Mouse (Mus musculus): ENCODE measurements around the gene Zan. TPM values are rescaled to one million over a fixed set of nuclear protein-coding genes. Genes with fewer than 3 reads are reported as not detected.

The Zan gene
- polyA plus RNA-seq, 1 experiment: not detected

- WGBS: under 1% methylated on average over 44 of the region's 44 CpGs
- peak within 1 kb of the TSS; percentile 12; the same call in 1 of the 2 replicates for H3K27ac ChIP-seq (ENCODE audit: control insufficient read depth, insufficient read depth, low read depth, low read length, poor library complexity)
- TF ChIP-seq CTCF (IDR thresholded peaks at IDR 0.05; ENCODE audit: control insufficient read depth, insufficient read depth, low read length): peak; percentile 72; the same call in 1 of the 2 replicates
- no peak; the same call in 1 of the 2 replicates for TF ChIP-seq POLR2A (IDR thresholded peaks at IDR 0.05; ENCODE audit: borderline replicate concordance, control insufficient read depth, low read depth, low read length)
- no peaks in the 10 kb centered on the region; the same call in 1 of the 2 replicates for H3K4me1 ChIP-seq (ENCODE audit: control insufficient read depth, insufficient read depth, low read length)
- peak within 1 kb of the TSS; percentile 82 for H3K4me3 ChIP-seq (replicated peaks; ENCODE audit: control insufficient read depth, low read depth, low read length)
Measured at GRCm38 (mm10) chr5:137333512-137334174, 143.2 kb downstream of the Zan start, which contains the start of gene Slc12a9. Slc12a9 (minus strand) TSS chr5:137333597.

- no peaks in the 10 kb centered on the region; the same call in 1 of the 2 replicates for H3K4me1 ChIP-seq (ENCODE audit: control insufficient read depth, insufficient read depth, low read length)
- peak overlapping the region; percentile 12; the same call in 1 of the 2 replicates for H3K27ac ChIP-seq (ENCODE audit: control insufficient read depth, insufficient read depth, low read depth, low read length, poor library complexity)
- TF ChIP-seq CTCF (IDR thresholded peaks at IDR 0.05; ENCODE audit: control insufficient read depth, insufficient read depth, low read length) (no peak), POLR2A (IDR thresholded peaks at IDR 0.05; ENCODE audit: borderline replicate concordance, control insufficient read depth, low read depth, low read length) (no peak)
- 3% methylated on average over 15 of the region's 15 CpGs for WGBS
- peak overlapping the region; percentile 82 for H3K4me3 ChIP-seq (replicated peaks; ENCODE audit: control insufficient read depth, low read depth, low read length)
Measured at GRCm38 (mm10) chr5:137332857-137333511, 143.9 kb downstream of the Zan start.

GRCm38 (mm10) chr5:137330910-137331309, 146.0 kb downstream of the Zan start:
- H3K27ac ChIP-seq (ENCODE audit: control insufficient read depth, insufficient read depth, low read depth, low read length, poor library complexity): no peak overlapping the region
- no peaks in the 10 kb centered on the region; the same call in 1 of the 2 replicates for H3K4me1 ChIP-seq (ENCODE audit: control insufficient read depth, insufficient read depth, low read length)
- 66% methylated on average over 7 of the region's 7 CpGs for whole genome bisulfite sequencing
- TF ChIP-seq CTCF (IDR thresholded peaks at IDR 0.05; ENCODE audit: control insufficient read depth, insufficient read depth, low read length) (no peak), POLR2A (IDR thresholded peaks at IDR 0.05; ENCODE audit: borderline replicate concordance, control insufficient read depth, low read depth, low read length) (no peak)
- no peak overlapping the region for H3K4me3 ChIP-seq (replicated peaks; ENCODE audit: control insufficient read depth, low read depth, low read length)

Other genes starting within 250 kb of the Zan start
- 115 and 217 TPM in 2 replicates for gene Ache, start 189.5 kb downstream of the Zan start, polyA plus RNA-seq (2011; ENCODE audit: insufficient read depth, insufficient read length, low replicate concordance, missing spikeins)
- 74.0 and 131 TPM in 2 replicates for gene Ufsp1, start 182.4 kb downstream of the Zan start, polyA plus RNA-seq (2011; ENCODE audit: insufficient read depth, insufficient read length, low replicate concordance, missing spikeins)
- gene Srrt, start 169.4 kb downstream of the Zan start, polyA plus RNA-seq (2011; ENCODE audit: insufficient read depth, insufficient read length, low replicate concordance, missing spikeins): 304 and 461 TPM in 2 replicates
- 9.0 and 15.5 TPM in 2 replicates for gene Trip6, start 162.7 kb downstream of the Zan start, polyA plus RNA-seq (2011; ENCODE audit: insufficient read depth, insufficient read length, low replicate concordance, missing spikeins)
- gene Slc12a9, start 143.5 kb downstream of the Zan start, polyA plus RNA-seq (2011; ENCODE audit: insufficient read depth, insufficient read length, low replicate concordance, missing spikeins): 10.9 and 14.4 TPM in 2 replicates
- 3.1 and 4.5 TPM in 2 replicates for gene Ephb4, start 127.0 kb downstream of the Zan start, polyA plus RNA-seq (2011; ENCODE audit: insufficient read depth, insufficient read length, low replicate concordance, missing spikeins)
- gene Pop7, start 25.5 kb upstream of the Zan start, polyA plus RNA-seq (2011; ENCODE audit: insufficient read depth, insufficient read length, low replicate concordance, missing spikeins): 22.1 and 32.2 TPM in 2 replicates
- gene Gigyf1, start 41.5 kb upstream of the Zan start, polyA plus RNA-seq (2011; ENCODE audit: insufficient read depth, insufficient read length, low replicate concordance, missing spikeins): 57.6 and 80.1 TPM in 2 replicates
- not detected in 2 replicates for gene Epo, start 56.2 kb upstream of the Zan start, polyA plus RNA-seq (2011; ENCODE audit: insufficient read depth, insufficient read length, low replicate concordance, missing spikeins)
- gene Gnb2, start 56.4 kb upstream of the Zan start, polyA plus RNA-seq (2011; ENCODE audit: insufficient read depth, insufficient read length, low replicate concordance, missing spikeins): 294 and 476 TPM in 2 replicates
- not detected in 2 replicates for gene Actl6b, start 76.5 kb upstream of the Zan start, polyA plus RNA-seq (2011; ENCODE audit: insufficient read depth, insufficient read length, low replicate concordance, missing spikeins)
- 25.9 and 51.0 TPM in 2 replicates for gene Tfr2, start 92.8 kb upstream of the Zan start, polyA plus RNA-seq (2011; ENCODE audit: insufficient read depth, insufficient read length, low replicate concordance, missing spikeins)
- gene Mospd3, start 124.0 kb upstream of the Zan start, polyA plus RNA-seq (2011; ENCODE audit: insufficient read depth, insufficient read length, low replicate concordance, missing spikeins): 25.4 and 29.1 TPM in 2 replicates
- 17.2 and 23.4 TPM in 2 replicates for gene Pcolce, start 136.7 kb upstream of the Zan start, polyA plus RNA-seq (2011; ENCODE audit: insufficient read depth, insufficient read length, low replicate concordance, missing spikeins)
- gene Fbxo24, start 151.9 kb upstream of the Zan start, polyA plus RNA-seq (2011; ENCODE audit: insufficient read depth, insufficient read length, low replicate concordance, missing spikeins): 0.41 TPM in 1 of 2 replicates, not detected in the other
- gene Lrch4, start 152.1 kb upstream of the Zan start, polyA plus RNA-seq (2011; ENCODE audit: insufficient read depth, insufficient read length, low replicate concordance, missing spikeins): 36.1 and 108 TPM in 2 replicates
- gene Gm20605, start 152.1 kb upstream of the Zan start, polyA plus RNA-seq (2011; ENCODE audit: insufficient read depth, insufficient read length, low replicate concordance, missing spikeins): 24.9 and 41.6 TPM in 2 replicates
- 65.6 and 161 TPM in 2 replicates for gene Sap25, start 164.3 kb upstream of the Zan start, polyA plus RNA-seq (2011; ENCODE audit: insufficient read depth, insufficient read length, low replicate concordance, missing spikeins)
- 0.77 TPM in 1 of 2 replicates, not detected in the other for gene Irs3, start 168.7 kb upstream of the Zan start, polyA plus RNA-seq (2011; ENCODE audit: insufficient read depth, insufficient read length, low replicate concordance, missing spikeins)
- gene Agfg2, start 207.7 kb upstream of the Zan start, polyA plus RNA-seq (2011; ENCODE audit: insufficient read depth, insufficient read length, low replicate concordance, missing spikeins): 33.1 and 50.5 TPM in 2 replicates